Mouse (Mus musculus) embryo, embryonic 11 days (tissue): ENCODE measurements around the gene Glis3.

Experiments used
- DNase-seq: peaks from one replicate; pipeline ENCODE4 v3.0.0-alpha.2; 2015

The Glis3 gene

DNA sequence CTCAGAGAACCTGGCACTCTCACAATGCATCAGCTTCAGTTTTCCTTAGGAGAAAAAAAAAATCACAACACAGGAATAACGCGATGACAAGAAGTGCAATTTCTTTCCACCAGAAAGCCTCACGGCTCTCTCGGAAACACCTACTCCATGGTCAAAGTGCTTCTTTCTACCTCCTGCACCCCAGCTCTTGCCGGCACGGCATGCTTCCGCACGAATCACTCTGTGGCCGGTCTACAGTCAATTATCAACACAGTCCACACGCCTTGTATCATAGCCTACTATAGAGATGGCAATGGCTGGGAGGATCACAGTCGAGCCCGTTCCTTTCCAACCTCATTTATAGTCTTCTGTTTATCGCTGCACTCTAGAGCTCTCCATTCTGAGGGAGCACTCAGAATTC is 150.9 kb downstream of the Glis3 start:
- no peak for DNase-seq

DNA sequence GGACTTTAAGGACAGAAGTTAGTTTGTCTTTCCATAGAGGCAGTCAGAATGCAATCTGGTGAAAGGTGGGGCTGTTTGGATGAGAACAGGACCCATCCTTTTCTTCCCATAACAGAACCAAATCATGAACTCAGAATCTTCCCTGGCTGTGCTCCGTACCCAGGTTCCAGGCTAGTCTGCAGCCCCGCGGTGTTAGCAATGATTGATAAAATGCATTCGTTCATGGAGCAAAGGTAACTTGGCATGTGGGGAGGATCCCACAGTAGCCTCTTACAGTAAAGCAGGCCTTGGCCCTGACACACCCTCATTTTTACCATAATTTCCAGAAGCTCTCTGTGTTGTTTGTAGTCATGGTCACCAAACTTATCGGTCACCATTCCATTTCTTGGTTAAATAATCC is 152.4 kb downstream of the Glis3 start:
- no peak for DNase-seq

DNA sequence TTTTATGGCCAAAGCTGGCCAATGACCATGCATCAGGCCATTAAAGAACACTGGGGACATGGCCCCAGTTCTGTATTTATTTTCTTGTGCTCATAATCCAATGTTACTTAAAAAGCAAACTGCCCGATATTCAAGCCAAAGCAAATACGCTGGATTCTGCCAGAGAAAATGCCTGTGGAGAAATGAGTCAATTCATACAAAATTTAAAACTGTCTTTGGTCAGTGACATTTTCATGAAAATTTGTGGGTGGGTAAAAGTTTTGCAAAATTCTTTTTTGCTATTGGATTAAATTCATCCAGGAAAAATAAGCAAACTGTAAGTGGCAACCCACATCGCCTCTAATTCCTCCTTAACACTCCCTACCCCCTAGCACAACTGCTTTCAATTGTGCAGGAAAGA is 154.5 kb downstream of the Glis3 start:
- DNase-seq = no peak

DNA sequence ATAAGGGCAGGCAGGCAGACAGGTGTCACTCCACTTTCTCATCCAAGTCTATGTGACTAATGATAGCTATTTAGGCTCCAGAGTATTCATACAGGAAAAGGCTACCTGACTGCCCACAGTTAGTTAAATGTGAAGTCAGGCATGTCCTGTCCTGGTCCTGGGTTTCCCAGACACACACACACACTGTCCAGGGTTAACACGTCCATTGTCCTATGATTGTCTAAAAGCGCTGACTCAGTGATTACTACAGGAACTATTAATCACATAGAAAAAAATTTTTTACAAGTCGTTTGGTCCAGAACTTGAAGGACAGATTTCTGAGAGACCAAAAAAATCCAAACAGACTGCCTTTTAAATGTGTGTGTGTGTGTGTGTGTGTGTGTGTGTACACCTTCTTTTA is 157.6 kb downstream of the Glis3 start:
- no peak for DNase-seq

DNA sequence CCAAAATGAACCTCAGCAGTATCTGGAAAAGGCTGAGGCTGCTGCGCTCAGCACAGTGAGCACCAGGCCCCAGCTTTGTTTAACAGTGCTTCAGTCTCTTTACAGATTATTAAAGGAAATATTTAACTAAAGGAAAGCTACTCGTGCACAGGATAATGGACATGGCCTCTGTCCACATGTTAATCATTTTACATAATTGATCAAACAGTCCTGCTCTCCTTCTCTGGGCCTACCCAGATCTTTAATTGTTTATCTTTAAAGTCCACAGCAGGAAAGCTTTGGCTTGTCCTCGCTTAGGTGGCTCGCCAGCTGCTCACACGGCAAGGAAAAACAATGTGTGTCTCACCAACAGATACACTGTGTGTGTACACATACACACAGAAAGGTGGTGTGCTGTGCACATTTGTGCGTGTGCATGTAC is 159.1 kb downstream of the Glis3 start:
- DNase-seq = no peak

DNA sequence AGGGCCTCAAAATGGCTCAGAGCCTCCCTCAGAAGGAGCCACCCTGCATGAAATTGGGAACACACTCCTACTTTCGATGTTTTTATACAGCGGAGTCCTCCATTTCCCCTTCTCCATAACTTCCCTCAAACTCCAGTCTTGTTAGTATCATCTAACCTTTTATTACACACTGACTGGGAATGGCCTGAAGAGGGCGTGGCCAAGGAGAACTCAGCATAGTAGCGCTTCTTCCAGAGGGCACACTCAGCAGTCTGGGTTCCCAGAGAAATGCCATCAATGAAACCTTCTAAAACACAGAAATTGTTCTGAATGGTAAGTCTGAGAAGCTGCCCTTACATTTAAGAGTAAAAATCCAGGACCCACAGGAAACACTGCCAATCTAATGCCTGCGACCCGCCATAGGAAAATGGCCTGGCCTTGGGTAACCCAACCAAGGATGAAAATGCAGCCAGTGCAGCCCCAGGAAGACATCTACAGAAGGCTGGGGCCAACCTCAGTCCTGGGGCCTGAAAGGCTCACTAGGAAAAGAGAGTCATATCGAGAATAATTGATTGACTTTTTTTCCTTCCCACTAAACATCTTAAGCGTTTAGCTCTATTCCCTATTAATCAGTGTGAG is 159.6 kb downstream of the Glis3 start:
- no peak for DNase-seq

DNA sequence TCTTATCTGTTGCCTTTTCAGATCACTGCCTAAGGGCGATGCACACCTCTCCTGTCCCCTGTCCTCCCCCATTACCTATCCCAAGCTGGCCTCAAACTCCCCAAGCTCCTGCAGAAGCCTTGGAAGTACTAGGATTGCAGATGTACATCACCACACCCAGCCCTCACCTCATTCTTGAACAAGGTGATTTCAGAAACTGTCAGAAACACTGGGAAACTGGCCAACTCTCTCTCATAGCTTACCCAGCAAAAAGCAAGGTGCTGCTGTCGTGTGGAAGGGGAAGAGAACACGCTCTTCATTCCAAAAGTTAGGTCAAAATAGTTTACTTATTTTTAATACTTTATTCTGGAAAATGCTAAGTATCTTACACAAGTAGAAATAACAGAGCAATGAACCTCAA is 160.6 kb downstream of the Glis3 start:
- no peak for DNase-seq

DNA sequence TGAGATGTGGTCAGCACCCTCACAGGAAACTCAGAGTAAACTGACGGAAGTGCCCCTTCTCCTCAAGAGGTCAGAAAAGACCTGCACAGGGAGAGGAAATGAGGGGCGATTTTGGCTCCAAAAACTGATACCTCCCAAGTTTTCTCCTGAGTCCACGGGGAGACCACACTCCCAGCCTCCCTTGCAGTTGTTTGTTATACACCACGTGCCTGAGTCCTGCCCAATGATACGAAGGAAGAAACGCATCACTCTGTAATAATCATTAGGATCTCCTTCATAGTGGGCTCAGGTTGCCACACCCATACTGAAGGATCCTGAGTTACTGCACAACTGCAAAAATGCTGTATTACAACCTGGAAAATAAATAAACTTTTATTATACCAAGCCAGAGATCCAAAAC is 161.0 kb downstream of the Glis3 start:
- no peak for DNase-seq

DNA sequence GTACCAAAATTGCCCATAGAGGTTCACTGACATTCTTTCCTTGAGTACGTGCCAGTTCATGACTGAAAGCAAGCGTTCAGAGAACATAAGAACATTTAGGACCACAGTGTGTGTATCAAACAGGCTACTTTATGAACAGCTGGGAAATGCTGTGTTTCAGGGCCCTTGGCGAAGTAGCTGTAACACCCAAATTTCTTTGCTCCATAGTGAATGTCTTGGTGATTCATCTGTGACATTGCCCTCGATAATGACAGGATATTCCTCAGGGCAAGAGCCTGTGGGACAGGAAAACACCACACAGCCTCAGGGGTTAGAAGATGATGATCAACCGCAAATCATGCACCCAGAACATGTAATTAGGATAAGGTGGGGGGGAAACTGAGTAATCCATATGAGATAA is 161.6 kb downstream of the Glis3 start:
- DNase-seq = no peak

DNA sequence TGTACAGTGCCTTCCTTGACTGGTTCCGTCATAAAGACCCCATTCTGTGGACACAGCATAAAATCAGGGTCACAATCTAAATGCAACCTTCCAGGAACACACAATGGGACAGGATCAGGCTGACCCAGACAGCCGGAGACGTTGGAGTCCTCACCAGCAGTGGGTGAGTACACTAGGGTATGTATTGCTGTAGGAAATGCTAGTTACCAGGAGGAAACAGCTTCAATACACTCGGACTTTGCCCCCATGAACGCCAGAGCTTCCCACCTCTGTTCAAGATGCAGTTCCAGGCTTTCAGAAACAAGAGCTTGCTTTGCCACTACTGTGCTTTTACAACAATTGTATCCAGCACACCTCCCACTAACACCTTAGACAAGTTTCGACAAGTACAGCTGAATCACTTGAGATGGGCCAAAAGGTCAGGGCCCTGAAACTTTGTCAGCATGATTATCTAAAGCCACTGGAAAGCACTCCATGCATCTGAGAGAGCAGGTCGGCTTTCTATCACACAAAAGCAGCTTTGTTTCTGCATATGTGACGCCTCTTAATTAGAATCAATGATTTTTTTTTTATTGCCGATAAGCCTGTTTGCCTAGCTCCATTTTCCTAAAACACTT is 162.3 kb downstream of the Glis3 start:
- no peak for DNase-seq

DNA sequence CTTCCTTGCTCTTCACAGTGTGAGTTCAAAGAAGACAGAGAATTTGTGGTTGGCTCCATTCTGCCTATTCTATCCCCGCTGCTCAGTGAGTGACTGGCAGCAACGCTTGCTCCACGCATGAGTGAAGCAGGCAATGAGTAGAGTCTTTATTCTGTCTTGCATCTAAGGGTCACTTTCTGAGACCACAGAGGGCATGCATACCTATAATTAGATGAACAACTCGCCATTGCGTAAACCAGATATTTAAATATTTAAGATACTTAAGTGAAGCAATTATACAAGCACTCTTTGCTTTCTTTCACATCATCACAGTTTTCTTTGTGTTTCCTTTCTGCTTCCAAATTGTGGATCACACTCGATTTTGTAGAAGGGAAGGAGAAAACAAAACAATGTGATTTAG is 163.4 kb downstream of the Glis3 start:
- no peak for DNase-seq

DNA sequence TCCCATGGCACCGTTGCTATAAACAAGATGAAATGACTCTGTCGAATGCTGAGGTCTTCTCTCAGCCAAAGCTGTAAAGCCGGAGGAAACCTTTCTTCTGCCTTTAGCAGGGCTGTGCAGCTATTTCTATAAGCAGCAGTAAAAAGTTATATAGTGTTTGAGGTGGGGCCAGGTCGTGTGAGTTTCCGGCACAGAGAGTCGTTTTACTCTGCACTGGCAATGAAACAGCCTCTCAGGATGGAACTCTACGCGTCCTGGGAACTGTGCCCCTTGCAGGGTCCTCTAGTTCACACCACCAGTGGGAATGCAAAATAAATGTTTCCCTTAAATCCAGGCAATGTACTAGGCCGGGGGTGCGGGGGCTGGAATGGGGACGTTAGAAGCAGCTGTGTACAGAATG is 167.4 kb downstream of the Glis3 start:
- DNase-seq = no peak

DNA sequence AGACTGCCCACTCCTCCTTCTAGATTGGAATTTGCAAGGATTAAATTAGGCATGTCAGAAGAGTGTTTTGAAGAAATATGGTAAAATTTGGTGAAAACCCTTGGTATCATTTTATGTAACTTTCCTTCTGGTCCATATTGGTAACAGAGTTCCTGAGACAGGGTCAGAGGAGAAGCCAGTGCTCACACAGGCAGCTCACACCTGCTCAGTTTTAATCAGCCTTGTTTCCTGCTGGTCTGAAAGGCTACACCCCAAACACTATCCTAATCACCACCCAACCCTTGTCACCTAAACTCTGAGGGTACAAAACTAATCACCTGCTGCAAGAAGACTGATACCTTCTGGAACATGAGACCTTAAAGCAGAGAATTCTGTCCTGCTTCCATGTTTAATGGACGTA is 168.0 kb downstream of the Glis3 start:
- no peak for DNase-seq

DNA sequence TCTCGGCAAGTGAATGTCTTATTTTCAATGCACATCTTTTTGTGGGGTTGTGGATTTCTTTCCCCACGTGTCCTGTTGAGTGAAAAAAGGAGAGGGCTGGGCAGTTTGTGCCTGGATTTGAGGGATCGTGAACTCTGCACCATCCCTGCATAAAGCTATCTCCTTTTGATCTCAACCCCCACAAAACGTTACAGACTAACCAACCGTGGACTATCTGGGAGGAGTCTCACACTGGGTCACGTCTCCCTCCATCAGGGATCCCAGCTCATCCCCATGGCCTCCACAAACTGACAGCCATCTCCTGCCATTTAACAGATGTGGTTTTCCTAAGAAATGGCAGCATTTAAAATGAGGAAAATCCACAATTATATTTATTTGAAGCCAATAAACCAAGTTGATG is 174.5 kb downstream of the Glis3 start:
- no peak for DNase-seq

DNA sequence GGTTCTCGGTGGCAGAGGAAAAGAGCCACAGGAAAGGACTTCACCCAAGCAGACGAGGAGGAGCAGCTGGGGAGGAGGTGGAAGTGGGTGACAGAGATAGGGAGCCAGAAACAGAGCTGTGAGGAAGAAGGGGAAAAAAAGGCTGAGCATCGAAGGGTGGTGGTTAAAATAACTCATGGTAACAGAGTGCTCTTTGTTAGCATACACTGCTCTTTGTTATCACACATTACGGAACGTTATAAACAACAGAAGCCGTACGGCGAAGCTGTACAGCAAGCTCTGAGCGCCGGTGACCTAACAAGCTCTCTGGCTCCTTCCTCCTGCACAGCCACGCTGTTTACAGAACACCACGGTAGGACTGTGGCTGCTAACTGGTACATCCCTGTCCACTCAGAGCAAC is 176.9 kb downstream of the Glis3 start:
- no peak for DNase-seq

DNA sequence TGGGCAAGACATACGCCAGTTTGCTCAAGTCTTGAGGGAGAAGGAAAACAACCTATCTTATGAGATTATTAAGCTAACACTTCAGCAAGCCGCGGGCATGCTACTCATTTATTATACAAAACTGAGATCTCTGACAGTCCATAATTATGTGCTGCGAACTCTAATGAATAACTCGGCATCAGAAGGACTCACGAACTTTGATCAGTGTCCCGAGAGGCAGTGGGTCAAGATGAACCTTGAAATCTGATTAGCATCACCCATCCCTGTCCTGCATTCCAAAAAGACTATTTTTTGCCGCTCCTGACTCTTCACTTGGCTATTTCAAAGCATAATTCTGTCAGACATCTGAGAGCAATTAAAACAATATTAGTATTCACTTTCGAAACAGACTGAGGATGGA is 178.9 kb downstream of the Glis3 start:
- DNase-seq = no peak

DNA sequence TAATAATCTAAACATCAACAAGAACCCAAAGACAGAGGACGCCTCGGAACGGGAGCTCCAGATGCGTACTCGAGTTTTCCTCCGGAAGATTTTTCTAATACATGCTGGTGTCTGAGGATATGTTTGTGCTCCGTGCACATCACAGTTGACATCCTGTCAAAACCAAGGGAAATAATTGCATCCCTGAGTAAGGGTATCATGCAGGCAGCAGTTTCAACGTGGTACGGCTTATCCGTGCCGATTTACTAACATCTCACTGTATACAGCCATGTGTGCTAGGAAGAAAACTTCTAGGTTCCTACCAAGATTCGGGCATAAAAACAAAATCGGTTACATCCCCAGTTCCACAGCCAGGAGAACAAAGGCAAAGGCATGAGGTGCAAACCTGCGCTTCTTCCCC is 179.4 kb downstream of the Glis3 start:
- no peak for DNase-seq

DNA sequence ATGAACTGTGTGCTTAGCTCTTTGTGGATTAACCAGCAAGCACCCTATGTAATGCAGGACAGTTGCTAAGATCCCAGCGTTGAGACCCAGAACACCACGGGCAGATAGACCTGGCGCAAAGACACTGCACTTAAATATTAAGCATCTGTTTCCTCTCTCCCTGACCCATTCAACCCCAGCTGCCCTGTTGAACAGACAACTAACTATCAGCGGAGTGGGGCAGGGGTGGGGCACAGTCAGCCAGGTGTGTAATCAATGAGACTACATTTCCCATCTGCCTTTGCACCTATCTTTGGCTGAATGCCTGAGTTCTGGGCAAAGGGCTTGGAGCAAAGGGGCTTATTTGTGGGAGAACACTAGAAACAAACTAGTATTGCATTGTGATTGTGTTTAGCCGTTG is 180.1 kb downstream of the Glis3 start:
- no peak for DNase-seq

DNA sequence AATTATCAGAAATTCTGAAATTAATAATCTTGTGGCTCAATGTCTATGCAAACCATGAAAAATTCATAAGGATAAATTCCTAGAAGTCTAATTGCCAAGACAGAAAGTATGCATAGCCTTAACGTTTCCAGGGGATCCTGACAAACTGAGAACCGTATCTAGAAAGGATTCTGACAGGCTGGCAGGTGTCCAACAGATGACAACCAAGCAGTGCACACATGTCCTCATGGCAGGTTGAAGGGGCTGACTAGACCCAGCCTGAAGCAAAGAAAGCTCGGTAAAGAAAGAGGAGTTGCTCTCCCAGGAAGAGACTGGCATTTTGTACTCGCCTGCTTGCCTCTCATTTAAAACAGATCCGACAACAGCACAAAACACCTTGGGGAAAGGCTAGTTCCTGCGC is 184.0 kb downstream of the Glis3 start:
- DNase-seq = no peak

DNA sequence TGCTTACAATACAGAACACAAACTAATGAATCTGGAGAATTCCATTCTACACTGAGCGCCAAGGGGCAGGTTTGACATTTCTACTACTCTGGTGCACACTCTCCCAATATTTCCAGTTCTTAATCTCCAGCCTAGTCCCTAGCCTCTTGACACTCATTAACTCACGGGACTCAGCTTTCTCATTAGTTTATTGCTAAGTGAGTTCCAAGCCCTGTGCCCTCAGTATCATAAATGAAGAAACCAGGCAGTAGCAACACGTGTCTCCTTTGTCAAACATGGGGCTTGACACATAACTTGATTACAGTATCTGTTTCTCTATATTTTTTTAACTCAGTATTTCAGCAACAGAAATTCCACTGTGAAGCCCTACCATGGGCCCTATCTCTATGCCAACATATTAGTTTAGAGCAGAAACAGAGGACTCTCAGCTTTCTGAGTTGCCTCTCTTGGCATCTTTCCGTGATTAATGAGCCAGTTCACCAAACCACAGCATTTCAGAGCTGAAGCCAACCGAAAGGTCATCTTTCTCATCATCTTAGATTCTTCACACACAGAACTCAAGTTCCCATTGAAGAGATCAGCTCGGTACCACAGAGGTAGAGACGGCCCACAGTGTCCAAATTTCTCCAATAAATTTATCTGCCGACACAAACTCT is 186.1 kb downstream of the Glis3 start:
- DNase-seq = no peak

DNA sequence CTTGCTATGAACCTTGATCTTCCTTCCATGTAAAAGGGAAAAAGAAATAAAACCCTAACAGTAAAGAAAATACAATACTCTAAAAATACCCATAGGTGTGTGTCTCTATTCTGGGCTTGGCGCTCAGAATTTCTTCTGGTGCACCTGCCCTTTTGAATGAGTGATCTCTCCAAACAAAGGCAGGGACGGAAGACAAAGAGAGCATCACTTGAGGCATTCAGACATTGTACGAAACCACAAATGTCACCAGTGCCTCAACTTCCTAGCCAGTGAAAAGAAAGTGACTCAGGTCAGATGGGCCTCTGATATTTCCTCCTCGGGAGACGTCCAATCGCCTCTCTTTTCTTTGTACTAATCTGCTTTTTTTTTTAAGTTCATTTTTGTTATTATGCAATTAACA is 201.8 kb downstream of the Glis3 start:
- no peak for DNase-seq

DNA sequence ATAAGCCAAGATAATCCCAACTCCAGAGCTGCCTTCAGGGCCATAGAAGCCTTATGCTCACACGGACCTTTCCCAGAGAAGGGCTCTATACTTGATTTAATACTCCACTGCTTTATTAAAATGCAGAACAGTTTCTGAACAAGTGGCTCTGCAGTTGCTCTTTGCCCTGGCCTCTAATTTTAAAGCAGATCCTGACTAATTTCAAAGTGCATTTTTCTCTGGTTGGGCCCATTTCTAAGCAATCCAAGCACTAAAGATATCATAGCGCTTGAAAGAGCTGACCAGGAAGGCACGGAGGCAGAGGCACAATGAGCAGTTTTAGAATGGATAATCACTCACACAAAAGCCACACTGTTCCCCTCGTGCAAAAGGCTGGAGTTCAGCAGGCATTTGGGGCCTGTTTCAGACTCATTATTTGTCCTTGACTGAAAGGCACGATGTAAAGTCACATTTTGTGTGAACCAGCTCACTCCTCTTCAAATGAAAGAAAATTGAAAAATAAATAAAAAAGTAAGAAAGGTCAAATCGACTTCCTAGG is 202.5 kb downstream of the Glis3 start:
- peak; percentile 58 for DNase-seq

DNA sequence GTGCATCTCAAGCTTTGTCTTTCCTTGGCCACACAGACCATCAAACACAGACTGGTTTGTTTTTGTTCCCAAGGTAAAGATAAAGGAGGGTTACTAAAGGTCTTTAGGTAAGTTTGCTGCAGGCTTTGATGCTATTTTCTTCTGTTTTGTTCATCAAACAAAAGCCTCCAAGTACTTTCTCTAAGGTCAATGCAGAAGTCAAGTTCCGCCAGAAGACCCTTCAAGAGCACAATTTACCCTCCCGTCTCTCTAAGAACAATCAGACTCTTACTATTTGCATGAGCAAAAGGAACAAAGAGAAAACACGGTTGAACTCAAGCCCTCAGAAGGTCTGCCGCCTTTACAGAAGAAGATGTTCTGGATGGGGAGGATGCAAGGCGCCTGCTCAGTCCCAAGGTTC is 206.3 kb downstream of the Glis3 start:
- DNase-seq = no peak

DNA sequence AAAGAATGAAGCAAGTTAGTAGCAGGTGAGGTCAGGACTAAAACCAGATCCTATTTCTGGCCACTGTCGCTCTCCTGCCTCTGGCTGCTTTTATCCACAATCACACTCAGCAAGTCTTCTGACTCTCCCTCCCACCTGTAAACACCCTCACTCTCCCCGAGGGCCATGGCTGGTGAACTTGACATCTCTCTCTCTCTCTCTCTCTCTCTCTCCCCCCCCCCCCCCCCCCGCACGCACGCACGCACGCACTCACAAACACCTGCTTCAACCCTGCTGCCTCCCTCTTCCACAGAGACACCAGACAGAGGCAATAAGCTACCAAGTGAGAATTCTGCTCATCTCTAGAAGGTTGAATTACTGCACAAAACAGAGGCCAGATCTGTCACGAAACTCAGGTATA is 208.7 kb downstream of the Glis3 start:
- no peak for DNase-seq

DNA sequence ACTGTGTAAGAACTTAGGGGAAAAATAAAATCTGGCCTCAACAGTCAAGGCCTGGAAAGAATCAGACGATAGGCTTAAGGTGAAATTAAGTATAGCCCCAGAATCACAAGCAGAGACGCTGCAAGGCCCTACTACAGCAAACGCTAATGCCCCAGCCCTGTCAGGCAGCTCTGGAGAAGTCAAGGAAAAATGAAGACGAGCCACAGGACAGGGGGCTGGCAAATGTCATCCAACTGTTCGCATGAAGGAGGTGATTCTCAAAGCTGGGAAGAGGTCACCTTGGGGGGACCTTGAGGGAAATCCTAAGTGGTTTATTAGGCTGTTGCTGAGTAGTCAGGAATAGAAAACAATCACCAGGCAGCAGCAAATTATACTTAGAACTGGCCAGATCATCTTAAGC is 214.1 kb downstream of the Glis3 start:
- DNase-seq = no peak
